Mouse (Mus musculus) bone marrow macrophage, adult 2 months (primary cell): ENCODE data around the gene Morn5. TPM values are rescaled to one million over a fixed set of nuclear protein-coding genes. Genes with fewer than 3 reads are reported as not detected.

Source experiments
- H3K27ac ChIP-seq: 2 replicates; pipeline ENCODE4 v1.5.1; 2012; ENCODE audit warnings: low read depth, low read length; ENCODE audit not compliant: insufficient read depth
- H3K4me1 ChIP-seq: 2 replicates; pipeline ENCODE4 v1.6.1; 2012; ENCODE audit warnings: low read length; ENCODE audit not compliant: control insufficient read depth, insufficient read depth
- H3K4me3 ChIP-seq: 2 replicates; pipeline ENCODE4 v1.5.1; 2012; ENCODE audit warnings: mild to moderate bottlenecking, low read length, moderate library complexity; ENCODE audit not compliant: insufficient read depth
- CTCF ChIP-seq: IDR thresholded peaks from 2 replicates; pipeline ENCODE4 v1.5.1; 2012; ENCODE audit warnings: low read depth, mild to moderate bottlenecking, low read length, moderate library complexity
- POLR2A ChIP-seq: IDR thresholded peaks from 2 replicates; pipeline ENCODE4 v1.6.1; 2012; ENCODE audit warnings: mild to moderate bottlenecking, low read depth, low read length, borderline replicate concordance
- polyA plus RNA-seq: library from polyadenylated mRNA; stranded (reverse); fragments of >200 nt; gene quantifications from 2 replicates; pipeline ENCODE4 v1.2.4, GENCODE M21; 2012; ENCODE audit not compliant: missing spikeins, insufficient read depth, insufficient read length

Gene Morn5
- polyA plus RNA-seq, 1 experiment = not detected

- Histone ChIP-seq H3K27ac (no peak overlapping the region), H3K4me1 (0 out of 2 replicates have a peak, but pooled peaks cover 4% of the 10 kb centered on the region), H3K4me3 (no peak overlapping the region)
- TF ChIP-seq CTCF (no peak), POLR2A (no peak)
These were observed 39.9 kb downstream of the Morn5 start for GRCm38 (mm10) chr2:36089190-36089589.

- peak overlapping the region; percentile 56 for H3K4me3 ChIP-seq
- no peak overlapping the region for H3K27ac ChIP-seq
- TF ChIP-seq CTCF = no peak
- TF ChIP-seq POLR2A = no peak
- 0 out of 2 replicates have a peak, but pooled peaks cover 4% of the 10 kb centered on the region for H3K4me1 ChIP-seq
These were observed 41.8 kb downstream of the Morn5 start for GRCm38 (mm10) chr2:36090853-36091741.

- Histone ChIP-seq H3K4me1 (0 out of 2 replicates have a peak, but pooled peaks cover 4% of the 10 kb centered on the region), H3K4me3 (no peak overlapping the region), H3K27ac (no peak overlapping the region)
- TF ChIP-seq CTCF (no peak), POLR2A (no peak)
These were observed 43.5 kb downstream of the Morn5 start for GRCm38 (mm10) chr2:36092748-36093147.

GRCm38 (mm10) chr2:36093301-36093700, 44.0 kb downstream of the Morn5 start:
- no peak overlapping the region for H3K27ac ChIP-seq
- no peak for TF ChIP-seq CTCF
- 0 out of 2 replicates have a peak, but pooled peaks cover 4% of the 10 kb centered on the region for H3K4me1 ChIP-seq
- H3K4me3 ChIP-seq = no peak overlapping the region

- TF ChIP-seq CTCF (no peak), POLR2A (no peak)
- H3K27ac ChIP-seq = no peak overlapping the region
- no peak overlapping the region for H3K4me3 ChIP-seq
- 0 out of 2 replicates have a peak, but pooled peaks cover 4% of the 10 kb centered on the region for H3K4me1 ChIP-seq
These were observed 44.7 kb downstream of the Morn5 start for GRCm38 (mm10) chr2:36093914-36094475.

- no peak for TF ChIP-seq CTCF
- TF ChIP-seq POLR2A = no peak
- Histone ChIP-seq H3K27ac (no peak overlapping the region), H3K4me1 (no peaks in the 10 kb centered on the region), H3K4me3 (no peak overlapping the region)
These were observed 48.0 kb downstream of the Morn5 start for GRCm38 (mm10) chr2:36097129-36097815.

- TF ChIP-seq CTCF (no peak), POLR2A (no peak)
- no peak overlapping the region for H3K27ac ChIP-seq
- H3K4me3 ChIP-seq = no peak overlapping the region
- no peaks in the 10 kb centered on the region for H3K4me1 ChIP-seq
These were observed 48.8 kb downstream of the Morn5 start for GRCm38 (mm10) chr2:36098021-36098420.

- TF ChIP-seq POLR2A (no peak), CTCF (no peak)
- H3K4me3 ChIP-seq = no peak overlapping the region
- H3K27ac ChIP-seq = no peak overlapping the region
- H3K4me1 ChIP-seq = no peaks in the 10 kb centered on the region
These were observed 50.5 kb downstream of the Morn5 start for GRCm38 (mm10) chr2:36099739-36100138.

- Histone ChIP-seq H3K4me1 (no peaks in the 10 kb centered on the region), H3K27ac (no peak overlapping the region), H3K4me3 (no peak overlapping the region)
- TF ChIP-seq CTCF (no peak), POLR2A (no peak)
These were observed 52.8 kb downstream of the Morn5 start for GRCm38 (mm10) chr2:36101866-36102558.
